Mouse (Mus musculus): ENCODE measurements around the gene Ccdc17.

DNA sequence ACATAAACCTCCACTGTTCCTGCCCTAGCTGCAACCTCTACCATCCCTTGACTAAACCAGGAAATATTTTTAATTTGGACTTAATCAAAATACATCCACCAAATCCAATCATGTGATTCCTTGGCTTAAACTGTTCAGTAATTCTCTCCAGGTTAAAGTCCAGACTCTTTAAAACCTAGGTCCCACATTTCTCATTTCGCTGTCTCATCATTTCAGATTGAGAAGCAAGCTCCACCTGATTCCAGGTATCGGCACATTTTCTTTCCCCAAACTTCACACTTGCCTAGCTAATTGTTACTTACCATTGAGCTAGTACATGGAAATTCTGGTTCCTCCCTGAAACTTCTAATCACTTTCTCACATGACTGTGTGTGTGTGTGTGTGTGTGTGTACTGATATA lies 53.0 kb downstream of the Ccdc17 start:
- TF ChIP-seq CTCF (IDR thresholded peaks at IDR 0.05) (no peak), EP300 (IDR thresholded peaks at IDR 0.05) (no peak)
